Mouse (Mus musculus) myocyte (in vitro differentiated cells): Measurements from ENCODE around the gene Dnm1. TPM values are rescaled to one million over a fixed set of nuclear protein-coding genes. Genes with fewer than 3 reads are reported as not detected.

Experiments used
- H3K27me3 ChIP-seq: one replicate; pipeline ENCODE4 v1.6.1; 2011; ENCODE audit not compliant: control insufficient read depth, insufficient read depth, insufficient read length
- H3K36me3 ChIP-seq: one replicate; pipeline ENCODE4 v1.6.1; 2011; ENCODE audit not compliant: control insufficient read depth, insufficient read depth
- H3K4me2 ChIP-seq: one replicate; pipeline ENCODE4 v1.6.1; 2011; ENCODE audit warnings: low read depth, control low read depth
- H3K4me3 ChIP-seq: one replicate; pipeline ENCODE4 v1.5.1; 2011; ENCODE audit warnings: mild to moderate bottlenecking, control low read depth, moderate library complexity
- H3K79me2 ChIP-seq: one replicate; pipeline ENCODE4 v1.6.1; 2011; ENCODE audit not compliant: control insufficient read depth, insufficient read depth
- H3ac ChIP-seq: one replicate; pipeline ENCODE4 v1.6.1; 2011; ENCODE audit not compliant: control insufficient read depth, insufficient read length
- CEBPB ChIP-seq: IDR thresholded peaks from 2 replicates; pipeline ENCODE4 v1.6.1; 2011; ENCODE audit warnings: mild to moderate bottlenecking, moderate library complexity; ENCODE audit not compliant: poor library complexity, insufficient read depth, severe bottlenecking
- E2F4 ChIP-seq: IDR thresholded peaks from one replicate; pipeline ENCODE4 v1.6.1; 2011; ENCODE audit warnings: mild to moderate bottlenecking, control low read depth, moderate library complexity; ENCODE audit not compliant: insufficient read depth
- MAX ChIP-seq: IDR thresholded peaks from one replicate; pipeline ENCODE4 v1.6.1; 2011; ENCODE audit warnings: low read depth, mild to moderate bottlenecking, control low read depth
- MYOD1 ChIP-seq, 3 experiments: IDR thresholded peaks; one replicate each; pipeline ENCODE4 v1.6.1; 2011; ENCODE audit warnings: control low read depth in 2 of 3, low read depth in 2 of 3, mild to moderate bottlenecking in 2 of 3, moderate library complexity in 1 of 3; ENCODE audit not compliant: insufficient read length in 2 of 3, control insufficient read depth in 1 of 3
- MYOG ChIP-seq, 3 experiments: IDR thresholded peaks; one replicate each; pipeline ENCODE4 v1.6.1; 2011; ENCODE audit warnings: control low read depth in 2 of 3, low read depth in 2 of 3, mild to moderate bottlenecking in 2 of 3; ENCODE audit not compliant: insufficient read length in 2 of 3, control insufficient read depth in 1 of 3, insufficient read depth in 1 of 3
- POLR2A ChIP-seq: IDR thresholded peaks from one replicate; pipeline ENCODE4 v1.6.1; 2011; ENCODE audit warnings: low read depth, mild to moderate bottlenecking, control low read depth, moderate library complexity; ENCODE audit not compliant: insufficient read length
- POLR2AphosphoS2 ChIP-seq: IDR thresholded peaks from one replicate; pipeline ENCODE4 v1.6.1; 2011; ENCODE audit warnings: low read depth, control low read depth; ENCODE audit not compliant: insufficient read length
- REST ChIP-seq: IDR thresholded peaks from one replicate; pipeline ENCODE4 v1.6.1; 2011; ENCODE audit warnings: mild to moderate bottlenecking, control low read depth, moderate library complexity; ENCODE audit not compliant: insufficient read depth, insufficient read length
- SRF ChIP-seq: IDR thresholded peaks from one replicate; pipeline ENCODE4 v1.6.1; 2011; ENCODE audit warnings: low read depth; ENCODE audit not compliant: control insufficient read depth, insufficient read length
- TCF12 ChIP-seq: IDR thresholded peaks from one replicate; pipeline ENCODE4 v1.6.1; 2011; ENCODE audit warnings: mild to moderate bottlenecking, control low read depth; ENCODE audit not compliant: poor library complexity, insufficient read depth, severe bottlenecking
- TCF3 ChIP-seq: IDR thresholded peaks from one replicate; pipeline ENCODE4 v1.6.1; 2011; ENCODE audit warnings: low read depth, control low read depth; ENCODE audit not compliant: insufficient read length
- USF1 ChIP-seq: IDR thresholded peaks from one replicate; pipeline ENCODE4 v1.6.1; 2011; ENCODE audit warnings: low read depth, mild to moderate bottlenecking, control low read depth, moderate library complexity
- polyA plus RNA-seq: library from polyadenylated mRNA; unstranded; fragments of >200 nt; fragmentation: generic; extraction: Trizol; gene quantifications from one replicate; pipeline ENCODE4 v1.2.1, GENCODE M21; 2012; ENCODE audit warnings: missing spikeins

Dnm1 gene
- polyA plus RNA-seq, 1 experiment = 44.0 TPM

GRCm38 (mm10) chr2:32310096-32310845 is 42.9 kb downstream of the Dnm1 start:
- peaks cover 7% of the 10 kb centered on the region for H3K36me3 ChIP-seq
- no peak overlapping the region for H3K4me2 ChIP-seq
- no peak overlapping the region for H3ac ChIP-seq
- H3K79me2 ChIP-seq = no peaks in the 10 kb centered on the region
- no peaks in the 10 kb centered on the region for H3K27me3 ChIP-seq
- H3K4me3 ChIP-seq = no peak overlapping the region
- TF ChIP-seq CEBPB = no peak
- TF ChIP-seq POLR2AphosphoS2 = peak; percentile 71
- no peak for TF ChIP-seq MYOG (IDR thresholded peaks at IDR 0.05; ENCODE audit: control insufficient read depth in 1 of 3, insufficient read depth in 1 of 3, insufficient read length in 2 of 3, low read depth in 2 of 3)
- TF ChIP-seq POLR2A = peak; percentile 34

GRCm38 (mm10) chr2:32308870-32309568 is 44.1 kb downstream of the Dnm1 start:
- Histone ChIP-seq H3K36me3 (peaks cover 12% of the 10 kb centered on the region), H3K27me3 (no peaks in the 10 kb centered on the region), H3K4me2 (no peak overlapping the region), H3K4me3 (no peak overlapping the region), H3ac (no peak overlapping the region), H3K79me2 (no peaks in the 10 kb centered on the region)
- TF ChIP-seq MAX (no peak), POLR2AphosphoS2 (peak; percentile 48), CEBPB (no peak), REST (no peak), MYOD1 (IDR thresholded peaks at IDR 0.05; ENCODE audit: control insufficient read depth in 1 of 3, insufficient read length in 2 of 3, low read depth in 2 of 3) (no peak)

DNA sequence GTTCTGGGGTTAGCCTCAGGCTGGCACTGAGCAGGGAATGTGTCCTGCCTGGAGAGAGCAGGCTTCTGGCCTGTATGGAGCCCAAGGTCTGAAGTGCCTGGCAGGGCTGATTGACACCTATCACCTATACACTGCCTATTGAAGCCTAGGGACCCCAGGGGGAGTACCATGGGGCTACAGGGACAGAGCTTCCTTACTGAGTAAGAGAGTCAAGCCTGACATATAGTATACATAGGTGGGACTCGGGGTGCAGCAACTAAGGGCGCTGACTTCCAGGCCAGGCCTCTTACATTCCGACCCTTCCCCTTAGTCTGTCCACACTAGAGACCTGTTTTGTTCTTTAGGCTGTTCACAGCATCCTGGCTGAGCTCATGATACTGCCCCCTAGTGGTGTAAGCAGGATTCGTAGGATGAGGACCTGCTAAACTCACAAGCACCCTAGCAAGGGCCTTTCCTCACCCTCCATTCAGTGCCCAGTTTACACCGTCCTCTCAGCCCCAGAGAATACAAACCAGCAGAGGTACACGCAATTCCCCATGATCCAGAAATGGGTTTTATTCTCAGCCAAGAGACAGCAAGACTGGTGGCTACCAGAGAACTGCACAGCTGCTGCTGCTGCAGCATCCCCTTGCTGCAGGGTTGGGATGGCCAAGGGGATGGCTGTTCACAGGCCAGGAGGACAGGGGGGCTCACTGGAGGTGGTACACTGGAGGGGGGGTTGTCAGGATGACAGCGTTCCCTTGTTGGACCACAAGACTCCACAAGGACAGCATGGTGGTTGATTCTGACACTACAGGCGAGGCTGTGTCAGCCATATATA is 45.0 kb downstream of the Dnm1 start:
- Histone ChIP-seq H3ac (no peak overlapping the region), H3K79me2 (no peaks in the 10 kb centered on the region), H3K4me3 (no peak overlapping the region), H3K36me3 (peaks cover 12% of the 10 kb centered on the region), H3K4me2 (no peak overlapping the region), H3K27me3 (no peaks in the 10 kb centered on the region)
- TF ChIP-seq TCF12 = no peak
- TF ChIP-seq POLR2A = no peak
- TF ChIP-seq E2F4 = no peak
- no peak for TF ChIP-seq MYOD1 (IDR thresholded peaks at IDR 0.05; ENCODE audit: control insufficient read depth in 1 of 3, insufficient read length in 2 of 3, low read depth in 2 of 3)
- TF ChIP-seq TCF3 = no peak
- TF ChIP-seq POLR2AphosphoS2 = no peak
- no peak for TF ChIP-seq SRF
- TF ChIP-seq REST = no peak
- TF ChIP-seq MYOG (IDR thresholded peaks at IDR 0.05; ENCODE audit: control insufficient read depth in 1 of 3, insufficient read depth in 1 of 3, insufficient read length in 2 of 3, low read depth in 2 of 3) = no peak
- TF ChIP-seq USF1 = no peak
- TF ChIP-seq CEBPB = no peak
- TF ChIP-seq MAX = no peak

- H3K79me2 ChIP-seq = no peaks in the 10 kb centered on the region
- no peak overlapping the region for H3ac ChIP-seq
- peaks cover 14% of the 10 kb centered on the region for H3K36me3 ChIP-seq
- H3K27me3 ChIP-seq = no peaks in the 10 kb centered on the region
- no peak overlapping the region for H3K4me3 ChIP-seq
- no peak overlapping the region for H3K4me2 ChIP-seq
- TF ChIP-seq POLR2A = no peak
- no peak for TF ChIP-seq POLR2AphosphoS2
- TF ChIP-seq MYOD1 (IDR thresholded peaks at IDR 0.05; ENCODE audit: control insufficient read depth in 1 of 3, insufficient read length in 2 of 3, low read depth in 2 of 3) = no peak
These were observed 45.8 kb downstream of the Dnm1 start for GRCm38 (mm10) chr2:32307247-32307798.

DNA sequence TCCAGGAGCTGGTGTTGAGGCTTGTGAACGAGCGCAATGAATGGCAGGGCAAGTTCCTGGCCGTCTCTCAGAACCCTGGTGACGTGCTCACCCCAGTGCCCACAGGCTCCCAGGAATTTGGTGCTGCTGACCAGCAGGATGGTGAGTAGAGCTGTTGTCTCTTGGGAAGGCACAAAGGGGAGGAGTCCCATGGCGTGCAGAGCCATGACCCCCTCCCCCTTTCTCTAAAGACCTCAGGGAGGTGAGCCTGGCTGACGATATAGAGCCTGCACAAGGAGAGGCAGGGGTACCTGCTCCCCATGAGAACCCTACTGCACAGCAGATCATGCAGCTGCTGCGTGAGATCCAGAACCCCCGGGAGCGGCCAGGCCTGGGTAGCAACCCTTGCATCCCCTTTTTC is 47.0 kb downstream of the Dnm1 start:
- Histone ChIP-seq H3K4me3 (no peak overlapping the region), H3K4me2 (no peak overlapping the region), H3ac (no peak overlapping the region), H3K79me2 (no peaks in the 10 kb centered on the region), H3K36me3 (peaks cover 18% of the 10 kb centered on the region), H3K27me3 (no peaks in the 10 kb centered on the region)
- TF ChIP-seq MAX = no peak
- no peak for TF ChIP-seq USF1
- TF ChIP-seq TCF12 = no peak
- TF ChIP-seq POLR2A = no peak
- TF ChIP-seq CEBPB = no peak
- TF ChIP-seq TCF3 = no peak
- no peak for TF ChIP-seq MYOD1 (IDR thresholded peaks at IDR 0.05; ENCODE audit: control insufficient read depth in 1 of 3, insufficient read length in 2 of 3, low read depth in 2 of 3)
- TF ChIP-seq SRF = no peak
- TF ChIP-seq MYOG (IDR thresholded peaks at IDR 0.05; ENCODE audit: control insufficient read depth in 1 of 3, insufficient read depth in 1 of 3, insufficient read length in 2 of 3, low read depth in 2 of 3) = no peak
- no peak for TF ChIP-seq REST
- TF ChIP-seq POLR2AphosphoS2 = no peak
- TF ChIP-seq E2F4 = no peak
